Mouse (Mus musculus) intestine, postnatal 0 days (tissue): ENCODE measurements around the gene Gm10944. TPM values are rescaled to one million over a fixed set of nuclear protein-coding genes. Genes with fewer than 3 reads are reported as not detected.
A peak's percentile ranks its signal among the peaks of the same experiment; 100 is the strongest.

Experiments
- ATAC-seq: fragments of 200-750 bp; cut with Nextera tagmentation; 2 replicates; pipeline ENCODE4 v1.8.0; 2017; ENCODE audit warnings: mild to moderate bottlenecking, moderate TSS enrichment, moderate library complexity
- H3K27ac ChIP-seq: fragments of 300-500 bp; sonication (generic); 2 replicates; pipeline ENCODE4 v1.5.1; 2014; ENCODE audit warnings: mild to moderate bottlenecking, low read depth, low read length, moderate library complexity
- H3K27me3 ChIP-seq: fragments of 300-500 bp; sonication (generic); replicated peaks from 2 replicates; pipeline ENCODE4 v1.6.1; 2014; ENCODE audit warnings: low read length, mixed read lengths; ENCODE audit not compliant: control insufficient read depth, insufficient read depth
- H3K36me3 ChIP-seq: fragments of 300-500 bp; sonication (generic); 2 replicates; pipeline ENCODE4 v1.6.1; 2014; ENCODE audit warnings: mild to moderate bottlenecking, moderate library complexity; ENCODE audit not compliant: control insufficient read depth, insufficient read depth
- H3K4me1 ChIP-seq: fragments of 300-500 bp; sonication (generic); replicated peaks from 2 replicates; pipeline ENCODE4 v1.6.1; 2014; ENCODE audit warnings: antibody characterized with exemption, low read length, mixed read lengths; ENCODE audit not compliant: control insufficient read depth, insufficient read depth
- H3K4me2 ChIP-seq: fragments of 300-500 bp; sonication (generic); replicated peaks from 2 replicates; pipeline ENCODE4 v1.6.1; 2014; ENCODE audit warnings: low read depth, mild to moderate bottlenecking, moderate library complexity
- H3K4me3 ChIP-seq: fragments of 300-500 bp; sonication (generic); 2 replicates; pipeline ENCODE4 v1.5.1; 2014; ENCODE audit warnings: low read depth, low read length
- H3K9ac ChIP-seq: fragments of 300-500 bp; sonication (generic); 2 replicates; pipeline ENCODE4 v1.6.1; 2014; ENCODE audit warnings: mild to moderate bottlenecking, low read depth, low read length
- H3K9me3 ChIP-seq: fragments of 300-500 bp; sonication (generic); 2 replicates; pipeline ENCODE4 v1.6.1; 2016; ENCODE audit warnings: mixed run types; ENCODE audit not compliant: control insufficient read depth
- CTCF ChIP-seq: sonication (generic); IDR thresholded peaks from 2 replicates; pipeline ENCODE4 v1.5.1; 2016; ENCODE audit warnings: low read depth, mild to moderate bottlenecking, control low read depth, antibody characterized with exemption, moderate library complexity
- WGBS: fragments of 180-500 bp; shearing (Covaris S2); extraction: QIAGEN DNeasy Blood & Tissue Kit; methylation state at CpG from one replicate; pipeline ENCODE4 v1.1.7; 2014; 5-methylcytosine and 5-hydroxymethylcytosine counted together
- polyA plus RNA-seq: library from polyadenylated mRNA; unstranded; fragments of >200 nt; fragmentation: Nextera tagmentation; extraction: Ambion mirVana; gene quantifications from 2 replicates; pipeline ENCODE4 v1.2.1, GENCODE M21; 2015

Gene Gm10944
- polyA plus RNA-seq, result not detected in 2 replicates

DNA sequence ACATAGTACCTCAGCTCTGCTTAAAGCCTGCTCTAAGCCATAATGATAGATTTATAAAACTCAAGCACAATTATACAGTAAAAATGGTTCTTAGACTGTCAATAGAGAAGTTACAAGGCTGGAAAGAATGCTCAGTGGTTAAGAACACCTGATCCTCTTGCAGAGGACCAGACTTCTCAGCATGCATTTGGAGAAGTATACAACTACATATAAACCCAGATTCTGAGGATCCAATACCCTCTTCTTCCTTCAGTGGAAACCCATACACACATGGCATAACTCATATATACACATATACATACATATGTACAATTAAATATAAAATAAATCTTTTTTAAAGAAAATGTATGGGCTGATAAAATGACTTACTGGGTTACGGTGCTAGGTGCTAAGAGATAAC lies at the start of gene Gm10944:
Gene Gm10944, plus strand, starts transcription at position 301 of the 400 bp plus-strand sequence.
- Histone ChIP-seq H3K36me3 (no peaks in the 10 kb centered on the region), H3K27ac (no peak within 1 kb of the TSS), H3K4me1 (no peaks in the 10 kb centered on the region), H3K9ac (no peak within 1 kb of the TSS), H3K9me3 (no peaks in the 10 kb centered on the region), H3K27me3 (no peaks in the 10 kb centered on the region), H3K4me3 (no peak within 1 kb of the TSS), H3K4me2 (no peak within 1 kb of the TSS)
- TF ChIP-seq CTCF, result no peak
- ATAC-seq, result no peak
- WGBS, result 89% methylated on average over 1 of the region's 1 CpGs

DNA sequence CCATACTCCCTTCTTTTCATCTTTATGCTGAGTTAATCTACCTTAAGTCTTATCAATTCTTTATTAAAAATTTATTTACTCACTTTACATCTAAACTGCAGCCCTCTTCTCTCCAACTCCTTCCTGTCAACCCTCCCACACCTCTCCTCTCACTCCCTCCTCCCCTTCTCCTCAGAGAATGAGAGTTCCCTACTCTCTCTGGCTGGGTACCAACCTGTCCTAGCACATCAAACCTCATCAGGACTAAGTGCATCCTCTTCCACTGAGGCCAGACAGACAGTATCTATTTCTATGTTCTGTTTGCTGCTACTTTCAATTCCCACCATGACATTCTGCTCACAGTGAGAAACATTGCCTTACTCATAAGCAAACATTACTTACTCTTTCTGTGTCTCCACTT lies 25.2 kb upstream of the Gm10944 start:
- no peak overlapping the region for H3K27ac ChIP-seq
- H3K9ac ChIP-seq, result no peak overlapping the region
- no peak for TF ChIP-seq CTCF
- no peaks in the 10 kb centered on the region for H3K27me3 ChIP-seq
- no peak overlapping the region for H3K4me2 ChIP-seq
- H3K4me3 ChIP-seq, result no peak overlapping the region
- H3K9me3 ChIP-seq, result no peaks in the 10 kb centered on the region
- no peak for ATAC-seq
- no peaks in the 10 kb centered on the region for H3K36me3 ChIP-seq
- H3K4me1 ChIP-seq, result no peaks in the 10 kb centered on the region

DNA sequence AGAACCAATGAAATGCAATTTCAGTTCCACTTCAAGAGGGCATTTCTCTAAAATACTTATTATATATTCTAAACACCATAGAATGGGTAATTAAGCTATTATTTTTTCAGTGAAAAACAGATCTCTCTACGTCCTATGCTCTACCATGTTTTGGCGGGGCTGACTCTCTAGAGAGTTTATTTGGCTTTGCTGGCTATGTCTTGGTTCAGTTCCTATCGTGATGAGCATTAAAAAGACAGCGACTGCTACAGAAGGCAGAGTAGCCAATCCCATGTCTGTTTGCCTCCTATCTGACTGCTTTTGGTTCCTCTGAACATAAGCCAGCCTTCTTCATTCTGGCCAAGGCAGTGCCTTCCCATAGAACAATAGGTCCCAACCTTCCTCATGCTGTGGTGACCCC lies 24.5 kb upstream of the Gm10944 start:
- 89% methylated on average over 4 of the region's 4 CpGs for WGBS
- ATAC-seq, result no peak
- no peak overlapping the region for H3K4me2 ChIP-seq
- no peak overlapping the region for H3K27ac ChIP-seq
- no peak overlapping the region for H3K9ac ChIP-seq
- H3K27me3 ChIP-seq, result no peaks in the 10 kb centered on the region
- no peaks in the 10 kb centered on the region for H3K4me1 ChIP-seq
- H3K4me3 ChIP-seq, result no peak overlapping the region
- no peaks in the 10 kb centered on the region for H3K36me3 ChIP-seq
- H3K9me3 ChIP-seq, result no peaks in the 10 kb centered on the region
- TF ChIP-seq CTCF, result no peak

DNA sequence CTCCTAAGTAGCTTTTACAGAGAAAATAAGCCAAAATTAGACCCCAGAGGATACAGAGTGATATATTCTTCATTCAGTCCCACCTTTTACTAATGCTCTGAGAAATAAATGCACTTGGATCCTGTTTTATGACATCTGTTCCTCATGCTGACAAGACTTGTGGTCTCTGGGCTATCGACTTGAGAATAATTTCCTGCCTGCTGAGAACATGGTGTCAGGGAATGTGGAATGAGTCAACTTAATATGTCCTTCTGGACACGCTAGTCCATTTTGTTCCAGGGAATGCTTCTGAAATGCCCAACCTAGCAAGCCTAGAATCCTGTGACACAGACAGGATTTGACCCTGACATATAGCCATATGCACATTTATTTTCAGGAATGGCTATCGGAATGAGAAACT lies 22.0 kb upstream of the Gm10944 start:
- Histone ChIP-seq H3K36me3 (no peaks in the 10 kb centered on the region), H3K27ac (no peak overlapping the region), H3K9ac (no peak overlapping the region), H3K4me2 (no peak overlapping the region), H3K9me3 (no peaks in the 10 kb centered on the region), H3K4me3 (no peak overlapping the region), H3K4me1 (no peaks in the 10 kb centered on the region), H3K27me3 (no peaks in the 10 kb centered on the region)
- WGBS, result 82% methylated on average over 3 of the region's 3 CpGs
- no peak for TF ChIP-seq CTCF
- ATAC-seq, result no peak

DNA sequence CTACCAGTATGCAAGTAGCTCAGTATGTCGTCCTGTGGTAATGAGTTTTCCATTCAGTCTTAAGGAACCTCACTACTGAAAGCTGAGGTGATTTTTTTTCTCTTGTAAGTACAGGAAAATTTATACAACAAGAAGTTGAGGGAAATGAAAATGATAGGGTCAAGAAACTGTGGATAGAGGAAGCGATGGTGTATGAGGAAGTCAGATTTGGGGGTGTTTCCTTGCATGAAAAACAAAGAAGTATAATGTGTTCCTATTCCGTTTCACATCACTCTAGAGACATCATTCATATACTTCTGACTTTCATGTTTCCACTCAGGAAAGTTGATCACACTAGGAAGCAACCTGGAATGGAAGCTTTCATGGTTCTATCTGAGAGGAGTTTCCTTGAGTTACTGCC lies 21.2 kb upstream of the Gm10944 start:
- 85% methylated on average over 3 of the region's 3 CpGs for WGBS
- Histone ChIP-seq H3K27me3 (no peaks in the 10 kb centered on the region), H3K27ac (no peak overlapping the region), H3K4me3 (no peak overlapping the region), H3K9ac (no peak overlapping the region), H3K36me3 (no peaks in the 10 kb centered on the region), H3K4me1 (no peaks in the 10 kb centered on the region), H3K4me2 (no peak overlapping the region), H3K9me3 (no peaks in the 10 kb centered on the region)
- ATAC-seq, result no peak
- TF ChIP-seq CTCF, result no peak

DNA sequence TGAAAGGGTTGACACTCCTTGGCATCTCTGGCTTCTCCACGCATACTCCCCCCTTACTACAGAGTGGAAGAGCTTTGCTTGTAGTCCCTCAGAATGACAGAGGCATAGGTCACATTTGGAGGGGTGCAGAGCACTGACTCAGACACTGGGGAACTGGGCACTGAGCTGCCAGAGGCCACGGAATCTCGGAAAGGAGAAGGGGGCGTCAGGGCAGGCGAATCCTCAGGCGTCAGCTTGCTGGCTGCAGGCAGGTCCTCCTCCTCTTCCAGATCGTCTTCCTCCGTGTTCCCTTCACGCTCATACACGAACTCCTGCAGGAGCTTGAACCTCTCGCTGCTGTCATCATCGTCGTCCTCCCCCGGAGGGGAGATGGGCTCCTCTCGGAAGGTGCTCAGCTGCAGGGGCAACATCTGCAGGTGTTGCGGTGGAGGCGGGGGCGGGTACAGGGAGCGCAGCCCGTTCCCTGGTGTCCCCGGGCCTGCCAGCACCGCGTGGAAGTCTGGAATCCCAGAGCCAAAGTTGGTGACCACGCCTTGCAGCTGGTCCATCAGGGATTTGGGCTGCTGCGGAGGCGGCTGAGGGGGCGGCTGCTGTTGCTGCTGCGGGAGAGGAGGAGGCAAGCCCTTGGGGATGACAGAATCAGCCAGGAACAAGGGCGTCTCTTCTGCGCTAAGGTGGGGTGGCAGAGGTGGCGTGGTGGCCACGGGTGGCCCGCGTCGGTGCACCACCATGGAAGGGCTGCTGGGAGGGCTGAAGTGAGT lies 7.9 kb downstream of the Gm10944 start:
- no peaks in the 10 kb centered on the region for H3K27me3 ChIP-seq
- no peak overlapping the region for H3K9ac ChIP-seq
- no peaks in the 10 kb centered on the region for H3K36me3 ChIP-seq
- H3K4me1 ChIP-seq, result no peaks in the 10 kb centered on the region
- no peak overlapping the region for H3K27ac ChIP-seq
- ATAC-seq, result no peak
- peak overlapping the region; percentile 17 for H3K4me3 ChIP-seq
- TF ChIP-seq CTCF, result no peak
- H3K4me2 ChIP-seq, result peak overlapping the region; percentile 56
- 3% methylated on average over 35 of the region's 35 CpGs for WGBS
- no peaks in the 10 kb centered on the region for H3K9me3 ChIP-seq
